Mouse (Mus musculus) intestine, postnatal 0 days (tissue): ENCODE measurements around the gene Cd84. TPM values are rescaled to one million over a fixed set of nuclear protein-coding genes. Genes with fewer than 3 reads are reported as not detected.

Experiments
- ATAC-seq: fragments of 200-750 bp; cut with Nextera tagmentation; 2 replicates; pipeline ENCODE4 v1.8.0; 2017; ENCODE audit warnings: mild to moderate bottlenecking, moderate TSS enrichment, moderate library complexity
- H3K27ac ChIP-seq: fragments of 300-500 bp; sonication (generic); 2 replicates; pipeline ENCODE4 v1.5.1; 2014; ENCODE audit warnings: mild to moderate bottlenecking, low read depth, low read length, moderate library complexity
- H3K27me3 ChIP-seq: fragments of 300-500 bp; sonication (generic); replicated peaks from 2 replicates; pipeline ENCODE4 v1.6.1; 2014; ENCODE audit warnings: low read length, mixed read lengths; ENCODE audit not compliant: control insufficient read depth, insufficient read depth
- H3K36me3 ChIP-seq: fragments of 300-500 bp; sonication (generic); 2 replicates; pipeline ENCODE4 v1.6.1; 2014; ENCODE audit warnings: mild to moderate bottlenecking, moderate library complexity; ENCODE audit not compliant: control insufficient read depth, insufficient read depth
- H3K4me1 ChIP-seq: fragments of 300-500 bp; sonication (generic); replicated peaks from 2 replicates; pipeline ENCODE4 v1.6.1; 2014; ENCODE audit warnings: antibody characterized with exemption, low read length, mixed read lengths; ENCODE audit not compliant: control insufficient read depth, insufficient read depth
- H3K4me2 ChIP-seq: fragments of 300-500 bp; sonication (generic); replicated peaks from 2 replicates; pipeline ENCODE4 v1.6.1; 2014; ENCODE audit warnings: low read depth, mild to moderate bottlenecking, moderate library complexity
- H3K4me3 ChIP-seq: fragments of 300-500 bp; sonication (generic); 2 replicates; pipeline ENCODE4 v1.5.1; 2014; ENCODE audit warnings: low read depth, low read length
- H3K9ac ChIP-seq: fragments of 300-500 bp; sonication (generic); 2 replicates; pipeline ENCODE4 v1.6.1; 2014; ENCODE audit warnings: mild to moderate bottlenecking, low read depth, low read length
- H3K9me3 ChIP-seq: fragments of 300-500 bp; sonication (generic); 2 replicates; pipeline ENCODE4 v1.6.1; 2016; ENCODE audit warnings: mixed run types; ENCODE audit not compliant: control insufficient read depth
- CTCF ChIP-seq: sonication (generic); IDR thresholded peaks from 2 replicates; pipeline ENCODE4 v1.5.1; 2016; ENCODE audit warnings: low read depth, mild to moderate bottlenecking, control low read depth, antibody characterized with exemption, moderate library complexity
- WGBS: fragments of 180-500 bp; shearing (Covaris S2); extraction: QIAGEN DNeasy Blood & Tissue Kit; methylation state at CpG from one replicate; pipeline ENCODE4 v1.1.7; 2014; 5-methylcytosine and 5-hydroxymethylcytosine counted together
- polyA plus RNA-seq: library from polyadenylated mRNA; unstranded; fragments of >200 nt; fragmentation: Nextera tagmentation; extraction: Ambion mirVana; gene quantifications from 2 replicates; pipeline ENCODE4 v1.2.1, GENCODE M21; 2015

The Cd84 gene
- polyA plus RNA-seq, 1 experiment from 2014 or later, result 1.9 TPM

- no peak for TF ChIP-seq CTCF
- H3K27ac ChIP-seq, result no peak overlapping the region
- no peak overlapping the region for H3K9ac ChIP-seq
- no peaks in the 10 kb centered on the region for H3K36me3 ChIP-seq
- H3K4me1 ChIP-seq, result no peaks in the 10 kb centered on the region
- no peak for ATAC-seq
- WGBS, result 92% methylated on average over 5 of the region's 5 CpGs
- no peaks in the 10 kb centered on the region for H3K9me3 ChIP-seq
- no peaks in the 10 kb centered on the region for H3K27me3 ChIP-seq
- H3K4me3 ChIP-seq, result no peak overlapping the region
- H3K4me2 ChIP-seq, result no peak overlapping the region
Measured at GRCm38 (mm10) chr1:171919193-171919592, 79.7 kb downstream of the Cd84 start.

- Histone ChIP-seq H3K4me1 (no peaks in the 10 kb centered on the region), H3K4me2 (no peak overlapping the region), H3K4me3 (no peak overlapping the region), H3K9me3 (no peaks in the 10 kb centered on the region), H3K9ac (no peak overlapping the region), H3K27ac (no peak overlapping the region), H3K27me3 (no peaks in the 10 kb centered on the region), H3K36me3 (no peaks in the 10 kb centered on the region)
- WGBS, result 79% methylated on average over 6 of the region's 6 CpGs
- no peak for ATAC-seq
- TF ChIP-seq CTCF, result no peak
Measured at GRCm38 (mm10) chr1:171919901-171920510, 80.5 kb downstream of the Cd84 start.

GRCm38 (mm10) chr1:171920989-171921621 lies 81.6 kb downstream of the Cd84 start:
- 62% methylated on average over 9 of the region's 9 CpGs for WGBS
- Histone ChIP-seq H3K27me3 (no peaks in the 10 kb centered on the region), H3K4me2 (no peak overlapping the region), H3K27ac (no peak overlapping the region), H3K9me3 (no peaks in the 10 kb centered on the region), H3K36me3 (no peaks in the 10 kb centered on the region), H3K4me3 (no peak overlapping the region), H3K4me1 (no peaks in the 10 kb centered on the region), H3K9ac (no peak overlapping the region)
- ATAC-seq, result no peak
- TF ChIP-seq CTCF, result no peak

- Histone ChIP-seq H3K27ac (no peak overlapping the region), H3K36me3 (no peaks in the 10 kb centered on the region), H3K4me2 (no peak overlapping the region), H3K9ac (no peak overlapping the region), H3K9me3 (no peaks in the 10 kb centered on the region), H3K4me3 (no peak overlapping the region), H3K27me3 (no peaks in the 10 kb centered on the region), H3K4me1 (no peaks in the 10 kb centered on the region)
- no peak for ATAC-seq
- WGBS, result 75% methylated on average over 2 of the region's 2 CpGs
- no peak for TF ChIP-seq CTCF
Measured at GRCm38 (mm10) chr1:171921641-171922040, 82.1 kb downstream of the Cd84 start.

GRCm38 (mm10) chr1:171922844-171923243 lies 83.3 kb downstream of the Cd84 start:
- Histone ChIP-seq H3K4me2 (no peak overlapping the region), H3K36me3 (no peaks in the 10 kb centered on the region), H3K4me1 (no peaks in the 10 kb centered on the region), H3K9me3 (no peaks in the 10 kb centered on the region), H3K4me3 (no peak overlapping the region), H3K9ac (no peak overlapping the region), H3K27me3 (no peaks in the 10 kb centered on the region), H3K27ac (no peak overlapping the region)
- TF ChIP-seq CTCF, result no peak
- 94% methylated on average over 5 of the region's 5 CpGs for WGBS
- no peak for ATAC-seq

- ATAC-seq, result no peak
- no peak for TF ChIP-seq CTCF
- H3K4me1 ChIP-seq, result no peaks in the 10 kb centered on the region
- H3K27me3 ChIP-seq, result no peaks in the 10 kb centered on the region
- 81% methylated on average over 3 of the region's 3 CpGs for WGBS
- H3K36me3 ChIP-seq, result no peaks in the 10 kb centered on the region
- H3K27ac ChIP-seq, result no peak overlapping the region
- H3K4me3 ChIP-seq, result no peak overlapping the region
- H3K9me3 ChIP-seq, result no peaks in the 10 kb centered on the region
- H3K4me2 ChIP-seq, result no peak overlapping the region
- H3K9ac ChIP-seq, result no peak overlapping the region
Measured at GRCm38 (mm10) chr1:171924900-171925299, 85.4 kb downstream of the Cd84 start.

GRCm38 (mm10) chr1:171933851-171934250 lies 94.4 kb downstream of the Cd84 start:
- no peaks in the 10 kb centered on the region for H3K4me1 ChIP-seq
- no peak for ATAC-seq
- H3K36me3 ChIP-seq, result no peaks in the 10 kb centered on the region
- H3K4me2 ChIP-seq, result no peak overlapping the region
- whole genome bisulfite sequencing, result 39% methylated on average over 3 of the region's 3 CpGs
- no peak overlapping the region for H3K9ac ChIP-seq
- no peaks in the 10 kb centered on the region for H3K9me3 ChIP-seq
- H3K4me3 ChIP-seq, result no peak overlapping the region
- H3K27ac ChIP-seq, result no peak overlapping the region
- TF ChIP-seq CTCF, result no peak
- no peaks in the 10 kb centered on the region for H3K27me3 ChIP-seq
